Mouse (Mus musculus) layer of hippocampus, adult 18-20 months (tissue): ENCODE data around the gene Rpl9-ps6. TPM values are rescaled to one million over a fixed set of nuclear protein-coding genes. Genes with fewer than 3 reads are reported as not detected.
A peak's percentile ranks its signal among the peaks of the same experiment; 100 is the strongest.

Experiments used
- DNase-seq, 2 experiments: peaks; one replicate each; pipeline ENCODE4 v3.0.0; 2022; ENCODE audit warnings: low spot score in 2 of 2
- long read RNA-seq: library from polyadenylated mRNA; stranded (forward); transcript quantifications from one replicate; pipeline ENCODE4 v2.0.0, GENCODE M21; 2021
- total RNA-seq, 2 experiments: library from RNA; stranded (reverse); gene quantifications; 2 replicates each; pipeline ENCODE4 v1.2.3; 2021

The Rpl9-ps6 gene
- total RNA-seq: 10 to 100 TPM; 28.1 to 36.9 TPM
- long read RNA-seq, transcript Rpl9-ps6-201 (1 exons, 714 nt): major isoform, 11 of 11 reads
- long read RNA-seq, partial matches to known transcripts: 0 of 11 reads
- long read RNA-seq, other reads (novel, unspliced or antisense): 0 of 11 reads

DNA sequence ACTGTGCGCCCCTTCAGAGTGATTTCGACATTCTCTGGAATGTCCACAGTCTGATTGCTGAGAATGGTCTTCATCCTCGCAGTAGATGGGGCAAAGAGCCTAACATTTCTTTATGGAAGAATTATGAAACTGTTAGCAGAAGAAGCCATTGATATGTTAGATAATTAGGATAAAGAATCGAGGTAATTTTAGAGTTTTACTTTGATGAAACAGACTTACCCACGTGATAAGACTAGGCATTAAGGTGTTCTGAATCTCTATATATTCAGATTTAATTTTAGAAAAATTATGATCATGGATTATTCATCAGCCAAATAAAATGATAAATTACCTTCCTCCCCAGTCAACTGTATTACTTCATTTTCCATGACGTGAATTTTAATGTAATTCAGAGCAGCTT, at the start of gene Rpl9-ps6:
TSS of gene Rpl9-ps6 (minus strand) at position 101 of the 400 bp plus-strand sequence.
- no peak for DNase-seq

DNA sequence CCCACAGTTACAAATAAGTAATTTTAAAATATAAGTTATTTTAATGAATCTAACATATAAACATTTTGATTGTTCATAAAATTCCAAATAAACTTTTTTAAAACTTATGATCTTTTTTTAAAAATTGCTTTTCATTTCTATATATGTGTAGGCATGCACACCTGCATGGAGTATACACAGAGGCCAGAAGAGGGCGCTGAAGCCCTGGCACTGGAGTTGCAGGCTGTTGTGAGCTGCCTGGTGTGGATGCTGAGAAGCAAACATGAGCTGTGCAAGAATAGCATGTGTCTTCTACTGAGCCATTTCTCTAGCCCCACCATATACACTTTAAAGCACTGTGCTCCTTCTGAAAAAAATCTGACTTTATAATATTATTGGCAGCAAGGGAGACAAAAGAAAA, 46.1 kb upstream of the Rpl9-ps6 start:
- no peak for DNase-seq

DNA sequence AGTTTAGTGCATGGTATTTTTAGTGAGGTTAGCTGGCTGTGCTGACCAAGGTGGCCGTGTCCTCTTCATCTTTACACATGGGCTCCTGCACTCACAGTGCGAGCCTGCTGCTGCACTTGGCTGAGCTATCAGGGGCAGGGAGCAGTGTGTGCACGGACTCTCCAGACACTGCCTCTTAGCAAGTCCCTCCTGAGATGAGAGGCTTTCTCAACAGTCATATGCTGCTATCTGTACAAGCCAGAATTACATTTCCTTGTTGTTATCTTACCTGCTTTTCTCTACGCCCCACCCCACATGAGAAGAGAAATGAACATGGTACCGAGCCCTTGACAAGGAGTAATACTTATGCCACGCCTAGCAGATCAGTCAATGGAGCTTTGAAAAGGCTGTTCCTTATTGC, 44.6 kb upstream of the Rpl9-ps6 start:
- no peak for DNase-seq

- no peak for DNase-seq
Measured at GRCm38 (mm10) chr19:32510267-32510666, 43.9 kb upstream of the Rpl9-ps6 start.

GRCm38 (mm10) chr19:32507526-32507925, 41.1 kb upstream of the Rpl9-ps6 start:
- DNase-seq: no peak

GRCm38 (mm10) chr19:32507100-32507499, 40.7 kb upstream of the Rpl9-ps6 start:
- DNase-seq: no peak

GRCm38 (mm10) chr19:32506514-32506913, 40.1 kb upstream of the Rpl9-ps6 start:
- DNase-seq: no peak

DNA sequence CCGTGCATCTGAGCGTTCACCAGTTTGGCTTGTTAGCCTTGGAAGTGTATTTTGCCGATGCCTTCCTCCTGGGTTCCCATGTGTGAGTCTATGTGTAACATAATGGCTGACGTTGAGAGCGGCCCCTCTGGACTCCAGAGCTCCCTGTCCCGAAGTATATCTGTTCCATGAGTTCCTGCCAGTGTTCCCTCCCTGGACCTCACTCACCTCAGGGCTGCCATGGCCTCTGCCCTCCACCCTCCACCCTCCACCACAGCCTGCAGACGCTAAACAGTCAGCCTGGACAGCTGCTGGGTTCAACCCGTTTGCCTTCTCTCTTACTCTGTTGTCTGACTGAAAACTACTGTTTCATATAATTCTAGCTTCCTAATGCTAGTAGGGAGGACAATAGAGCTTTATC, 39.7 kb upstream of the Rpl9-ps6 start:
- DNase-seq: no peak

- DNase-seq: no peak
Measured at GRCm38 (mm10) chr19:32501414-32501813, 35.0 kb upstream of the Rpl9-ps6 start.

- no peak for DNase-seq
Measured at GRCm38 (mm10) chr19:32498002-32498401, 31.6 kb upstream of the Rpl9-ps6 start.

DNA sequence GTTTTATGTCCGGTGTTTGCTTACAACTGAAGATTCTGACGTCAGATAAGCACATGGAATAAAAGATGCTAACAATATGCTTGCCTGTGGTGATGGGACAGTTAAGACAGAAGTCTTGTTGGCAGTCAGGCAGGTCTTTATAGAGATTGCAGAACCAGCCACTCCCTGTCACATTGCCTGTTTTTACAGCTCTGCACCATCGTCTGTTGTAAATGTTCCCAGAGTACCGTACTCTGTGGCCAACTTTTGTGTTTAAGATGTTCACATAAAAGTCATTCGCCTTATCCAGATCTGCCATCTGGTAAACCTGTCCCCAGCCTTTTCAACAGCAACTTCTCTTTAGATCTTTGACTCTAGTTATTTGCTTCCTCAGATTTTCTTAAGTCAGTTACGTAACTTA, 31.0 kb upstream of the Rpl9-ps6 start:
- DNase-seq: no peak

DNA sequence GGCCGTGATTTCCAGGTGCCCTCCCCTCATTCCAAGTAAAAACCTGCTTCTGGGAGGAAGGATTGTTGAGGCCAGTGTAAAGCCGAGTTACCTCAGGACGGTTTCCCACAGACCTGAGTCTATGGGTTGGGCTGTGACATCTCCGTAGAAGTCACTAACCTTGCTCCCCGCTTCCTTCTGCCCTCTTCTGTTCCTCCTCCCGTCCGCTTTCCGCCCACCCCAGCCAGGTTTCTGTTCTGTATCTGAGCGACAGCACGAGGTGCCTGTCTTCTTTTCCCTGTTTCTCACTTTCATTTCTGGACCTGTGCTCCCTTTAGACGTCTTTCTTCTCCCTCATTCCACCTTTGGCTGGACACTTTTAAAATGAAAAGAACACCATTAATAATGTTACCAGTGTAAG, 28.7 kb upstream of the Rpl9-ps6 start:
- DNase-seq: no peak

DNA sequence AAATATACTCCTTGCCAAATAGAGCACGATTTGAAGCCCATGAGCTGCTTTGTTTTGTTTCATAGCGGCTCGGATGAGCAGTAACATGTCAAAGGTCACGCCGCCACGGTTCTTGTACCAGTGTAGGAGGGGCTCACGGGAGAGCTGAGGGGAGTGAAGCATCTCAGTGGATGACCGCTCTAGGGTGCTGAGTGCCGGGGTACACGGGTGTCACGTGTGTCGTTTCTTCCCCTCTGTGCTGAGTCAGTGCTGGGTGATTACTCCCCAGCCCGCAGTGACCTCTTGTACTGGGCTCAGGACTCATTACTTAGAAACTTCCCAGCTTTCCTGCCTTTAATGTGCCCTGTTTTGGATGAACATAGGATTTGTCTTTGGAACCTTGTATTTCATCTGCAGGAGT, 28.2 kb upstream of the Rpl9-ps6 start:
- no peak for DNase-seq

DNA sequence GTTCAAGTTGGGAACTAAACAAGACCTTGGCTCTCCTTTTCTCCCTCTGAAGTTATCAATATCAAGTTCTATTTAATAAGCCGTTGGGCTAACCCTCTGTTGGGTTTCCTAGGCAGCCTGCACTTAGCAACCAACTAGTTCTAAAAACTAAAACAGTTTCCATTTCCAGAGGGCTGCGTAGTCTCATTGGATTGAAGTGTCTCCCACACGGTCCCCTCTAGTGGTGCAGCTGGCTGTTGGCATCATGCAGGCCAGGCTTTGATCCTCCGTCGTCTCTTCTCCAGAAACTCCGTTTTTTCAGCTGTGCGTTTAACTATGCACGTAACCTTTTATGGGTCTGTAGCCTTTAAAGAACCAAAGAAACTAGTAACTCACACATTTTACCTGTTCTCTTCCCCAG, 27.1 kb upstream of the Rpl9-ps6 start:
- peak; percentile 32 to 73 for DNase-seq

- DNase-seq: no peak
Measured at GRCm38 (mm10) chr19:32492981-32493380, 26.6 kb upstream of the Rpl9-ps6 start.

DNA sequence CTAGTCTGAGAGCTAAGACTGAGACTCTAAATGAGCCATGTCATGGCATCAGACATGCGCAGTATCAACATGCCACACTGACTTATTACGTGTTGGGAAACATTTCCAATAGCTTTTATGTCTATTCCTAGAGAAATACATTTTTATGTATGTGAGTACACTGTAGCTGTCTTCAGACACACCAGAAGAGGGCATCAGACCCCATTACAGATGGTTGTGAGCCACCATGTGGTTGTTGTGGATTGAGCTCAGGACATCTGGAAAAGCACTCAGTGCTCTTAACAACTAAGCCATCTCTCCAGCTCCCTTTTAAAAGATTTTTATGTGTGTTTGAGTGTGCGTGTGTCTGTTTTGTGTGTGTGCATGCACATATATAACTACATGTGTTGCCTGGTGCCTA, 26.0 kb upstream of the Rpl9-ps6 start:
- DNase-seq: no peak

DNA sequence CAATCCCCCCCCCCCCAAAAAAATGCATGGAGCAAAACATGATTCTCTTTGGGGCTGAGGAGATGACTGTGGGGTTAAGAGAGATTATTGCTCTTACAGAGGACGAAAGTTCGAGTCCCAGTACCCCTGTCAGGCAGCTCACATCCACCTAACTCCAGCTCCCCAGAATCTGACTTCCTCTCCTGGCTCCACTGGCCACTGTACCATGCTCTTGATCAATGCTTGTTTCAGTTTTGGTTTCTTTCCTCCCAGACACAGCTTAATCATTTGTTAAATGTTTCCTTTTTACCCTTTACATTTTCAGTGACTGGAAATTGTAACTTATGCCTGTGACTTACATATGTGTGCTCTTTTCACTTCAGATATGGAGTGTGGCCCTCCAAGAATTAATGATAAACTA, 24.6 kb upstream of the Rpl9-ps6 start:
- DNase-seq: no peak

GRCm38 (mm10) chr19:32489166-32489895, 23.0 kb upstream of the Rpl9-ps6 start:
- no peak for DNase-seq

- no peak for DNase-seq
Measured at GRCm38 (mm10) chr19:32487595-32488255, 21.3 kb upstream of the Rpl9-ps6 start.

GRCm38 (mm10) chr19:32486106-32486724, 19.8 kb upstream of the Rpl9-ps6 start:
- peak; percentile 35 to 62 for DNase-seq

GRCm38 (mm10) chr19:32485681-32486105, 19.3 kb upstream of the Rpl9-ps6 start, which contains the start of gene Minpp1:
Minpp1 (plus strand) TSS chr19:32485769.
- peak; percentile 82 to 88 for DNase-seq
